Mouse (Mus musculus) layer of hippocampus, postnatal 14 days (tissue): ENCODE results near the gene Trim14. TPM values are rescaled to one million over a fixed set of nuclear protein-coding genes. Genes with fewer than 3 reads are reported as not detected.
"Not testable (repeated sequence)": the region's sequence is repeated elsewhere in the genome, so short reads cannot be mapped to it uniquely, and the experiment has no call there.

Experiments used
- DNase-seq, 2 experiments: peaks; one replicate each; pipeline ENCODE4 v3.0.0; 2021 to 2022; ENCODE audit warnings: low spot score in 2 of 2, mixed read lengths in 1 of 2
- long read RNA-seq, 2 experiments: library from polyadenylated mRNA; stranded (forward); transcript quantifications; one replicate each; pipeline ENCODE4 v2.0.0; 2021
- total RNA-seq, 2 experiments: library from RNA; stranded (reverse); gene quantifications; 2 replicates each; pipeline ENCODE4 v1.2.3; 2021

Trim14 gene
- 1 to 10 TPM in 1 of 2 experiments, under 1 TPM in 1; 0.69 to 1.5 TPM for total RNA-seq
- long read RNA-seq, experiment 1, partial matches to known transcripts = 0 of 1 reads
- long read RNA-seq, experiment 1, other reads (novel, unspliced or antisense) = 1 of 1 reads
- long read RNA-seq, experiment 2 = 0 reads

- no peak for DNase-seq
Measured at GRCm38 (mm10) chr4:46535840-46536361, at the start of gene Trim14. TSS of gene Trim14 (minus strand) at chr4:46536141.

GRCm38 (mm10) chr4:46585041-46585810, 49.3 kb upstream of the Trim14 start:
- DNase-seq = no peak

- DNase-seq = not testable (repeated sequence)
Measured at GRCm38 (mm10) chr4:46584536-46584935, 48.6 kb upstream of the Trim14 start.

- DNase-seq = not testable (repeated sequence)
Measured at GRCm38 (mm10) chr4:46584084-46584483, 48.1 kb upstream of the Trim14 start.

DNA sequence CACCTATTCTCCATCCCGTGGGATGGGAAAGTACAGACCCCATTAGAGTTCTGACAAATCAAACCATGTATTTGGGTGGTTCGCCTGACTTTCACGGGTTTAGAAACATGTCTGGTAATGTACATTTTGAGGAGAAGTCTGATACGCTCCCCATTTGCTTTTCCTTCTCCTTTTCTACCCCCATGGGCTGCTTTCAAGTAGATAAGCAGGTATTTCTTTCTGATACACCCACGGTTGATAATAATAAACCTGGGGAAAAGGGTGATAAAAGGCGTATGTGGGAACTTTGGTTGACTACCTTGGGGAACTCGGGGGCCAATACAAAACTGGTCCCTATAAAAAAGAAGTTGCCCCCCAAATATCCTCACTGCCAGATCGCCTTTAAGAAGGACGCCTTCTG, 46.1 kb upstream of the Trim14 start:
- DNase-seq = not testable (repeated sequence)

DNA sequence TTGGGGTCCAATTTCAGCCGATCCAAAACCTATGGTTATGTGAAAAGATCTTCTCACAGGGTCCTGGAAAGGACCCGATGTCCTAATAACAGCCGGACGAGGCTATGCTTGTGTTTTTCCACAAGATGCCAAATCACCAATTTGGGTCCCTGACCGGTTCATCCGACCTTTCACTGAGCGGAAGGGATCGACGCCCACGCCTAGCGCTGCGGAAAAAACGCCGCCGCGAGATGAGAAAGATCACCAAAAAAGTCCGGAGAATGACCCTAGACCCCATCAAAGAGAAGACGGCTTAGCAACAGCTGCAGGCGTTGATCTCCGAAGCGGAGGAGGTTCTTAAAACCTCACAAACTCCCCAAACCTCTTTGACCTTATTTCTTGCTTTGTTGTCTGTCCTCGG, 45.6 kb upstream of the Trim14 start:
- DNase-seq = not testable (repeated sequence)

GRCm38 (mm10) chr4:46580799-46581243, 44.9 kb upstream of the Trim14 start:
- DNase-seq = not testable (repeated sequence)

- not testable (repeated sequence) for DNase-seq
Measured at GRCm38 (mm10) chr4:46578796-46579346, 42.9 kb upstream of the Trim14 start.

DNA sequence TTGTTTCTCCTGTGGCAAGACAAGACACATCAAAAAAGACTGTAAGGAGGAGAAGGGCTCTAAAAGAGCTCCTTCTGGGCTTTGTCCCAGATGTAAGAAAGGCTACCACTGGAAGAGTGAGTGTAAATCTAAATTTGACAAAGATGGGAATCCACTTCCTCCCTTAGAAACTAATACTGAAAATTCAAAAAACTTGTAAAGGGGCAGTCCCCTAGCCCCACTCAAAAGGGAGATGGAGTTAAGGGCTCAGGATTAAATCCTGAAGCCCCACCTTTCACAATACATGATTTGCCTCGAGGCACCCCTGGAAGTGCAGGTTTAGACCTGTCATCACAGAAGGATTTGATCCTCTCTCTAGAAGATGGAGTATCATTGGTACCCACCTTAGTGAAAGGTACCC, 42.3 kb upstream of the Trim14 start:
- no peak for DNase-seq

DNA sequence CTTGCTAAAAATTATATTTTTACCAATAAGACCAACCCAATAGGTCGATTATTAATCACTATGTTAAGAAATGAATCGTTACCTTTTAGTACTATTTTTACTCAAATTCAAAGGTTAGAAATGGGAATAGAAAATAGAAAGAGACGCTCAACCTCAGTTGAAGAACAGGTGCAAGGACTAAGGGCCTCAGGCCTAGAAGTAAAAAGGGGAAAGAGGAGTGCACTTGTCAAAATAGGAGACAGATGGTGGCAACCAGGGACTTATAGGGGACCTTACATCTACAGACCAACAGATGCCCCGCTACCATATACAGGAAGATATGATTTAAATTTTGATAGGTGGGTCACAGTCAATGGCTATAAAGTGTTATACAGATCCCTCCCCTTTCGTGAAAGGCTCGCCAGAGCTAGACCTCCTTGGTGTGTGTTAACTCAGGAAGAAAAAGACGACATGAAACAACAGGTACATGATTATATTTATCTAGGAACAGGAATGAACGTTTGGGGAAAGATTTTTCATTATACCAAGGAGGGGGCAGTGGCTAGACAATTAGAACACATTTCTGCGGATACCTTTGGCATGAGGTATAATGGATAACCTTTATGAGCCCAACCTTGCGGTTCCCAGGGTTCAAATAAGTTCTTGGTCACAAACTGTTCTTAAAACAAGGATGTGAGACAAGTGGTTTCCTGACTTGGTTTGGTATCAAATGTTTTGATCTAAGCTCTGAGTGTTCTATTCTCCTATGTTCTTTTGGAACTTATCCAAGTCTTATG, 39.8 kb upstream of the Trim14 start:
- DNase-seq = not testable (repeated sequence)

GRCm38 (mm10) chr4:46574841-46575240, 38.9 kb upstream of the Trim14 start:
- DNase-seq = no peak

- DNase-seq = no peak
Measured at GRCm38 (mm10) chr4:46574024-46574753, 38.2 kb upstream of the Trim14 start.

DNA sequence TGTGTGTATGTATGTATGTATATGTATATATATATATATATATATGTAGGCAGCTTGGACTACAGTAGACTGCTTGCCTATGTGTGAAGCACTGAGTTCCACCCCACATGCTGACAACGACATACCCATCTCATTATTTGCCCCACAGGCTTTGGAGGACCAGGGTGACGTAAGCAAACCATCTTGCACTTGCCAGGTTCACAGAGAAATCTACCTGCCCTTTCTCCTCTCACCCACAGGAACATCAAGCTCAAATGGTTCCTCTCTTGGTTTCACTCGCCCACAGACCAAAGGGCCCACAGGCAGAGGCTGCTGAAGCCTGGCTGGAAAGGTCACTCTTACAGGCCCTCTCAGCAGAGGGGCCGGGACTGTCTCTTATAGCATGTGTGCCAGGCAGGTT, 36.7 kb upstream of the Trim14 start:
- no peak for DNase-seq

- no peak for DNase-seq
Measured at GRCm38 (mm10) chr4:46571744-46572143, 35.8 kb upstream of the Trim14 start.

DNA sequence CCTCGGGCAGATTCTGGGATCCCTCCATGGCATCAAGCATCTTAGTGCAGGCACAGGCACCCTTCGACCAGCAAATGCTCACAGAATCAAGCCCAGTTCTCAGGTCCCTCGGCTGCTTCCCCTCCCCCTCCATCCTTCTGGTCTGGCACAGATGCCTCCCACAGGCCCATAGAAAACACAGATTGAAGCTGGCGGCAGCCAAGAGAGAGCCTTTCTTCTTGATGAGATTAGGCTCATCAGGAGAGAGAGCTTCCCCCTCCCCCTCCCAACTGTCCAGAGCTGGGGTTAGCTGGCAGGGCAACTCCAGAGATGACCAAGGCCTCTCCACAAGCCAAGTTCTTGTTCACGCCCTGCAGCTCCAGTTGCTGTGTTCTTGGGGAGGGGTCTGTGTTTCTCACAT, 33.7 kb upstream of the Trim14 start:
- peak; percentile 52 to 78 for DNase-seq

- no peak for DNase-seq
Measured at GRCm38 (mm10) chr4:46568169-46568568, 32.2 kb upstream of the Trim14 start.

- no peak for DNase-seq
Measured at GRCm38 (mm10) chr4:46566931-46567671, 31.2 kb upstream of the Trim14 start.

DNA sequence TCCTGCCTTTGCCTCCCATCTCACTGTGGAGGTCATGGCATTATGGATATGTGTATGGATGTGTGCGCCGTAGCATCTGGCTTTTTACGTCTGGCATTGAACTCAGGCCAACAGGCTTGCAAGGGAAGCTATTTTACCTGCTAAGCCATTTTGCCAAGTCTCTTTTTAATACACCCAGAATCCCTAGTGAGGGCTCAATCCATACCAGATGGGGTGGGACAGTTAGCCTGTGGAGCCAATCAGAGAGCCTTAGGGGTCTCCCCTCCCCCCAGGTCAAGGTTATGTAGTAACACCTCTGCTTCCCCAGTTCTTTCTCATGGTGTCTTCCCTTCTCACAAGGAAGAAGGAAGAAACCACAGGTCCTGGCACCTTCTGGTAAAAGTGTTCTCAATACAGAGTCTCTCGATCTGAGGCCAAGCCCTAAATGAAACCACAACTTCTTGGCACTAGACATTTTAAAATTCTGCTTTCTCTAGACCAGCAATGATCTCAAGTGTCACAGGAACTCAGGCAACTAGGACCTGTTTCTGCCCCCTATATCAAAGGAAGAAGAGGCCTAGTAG, 29.5 kb upstream of the Trim14 start:
- DNase-seq = no peak

DNA sequence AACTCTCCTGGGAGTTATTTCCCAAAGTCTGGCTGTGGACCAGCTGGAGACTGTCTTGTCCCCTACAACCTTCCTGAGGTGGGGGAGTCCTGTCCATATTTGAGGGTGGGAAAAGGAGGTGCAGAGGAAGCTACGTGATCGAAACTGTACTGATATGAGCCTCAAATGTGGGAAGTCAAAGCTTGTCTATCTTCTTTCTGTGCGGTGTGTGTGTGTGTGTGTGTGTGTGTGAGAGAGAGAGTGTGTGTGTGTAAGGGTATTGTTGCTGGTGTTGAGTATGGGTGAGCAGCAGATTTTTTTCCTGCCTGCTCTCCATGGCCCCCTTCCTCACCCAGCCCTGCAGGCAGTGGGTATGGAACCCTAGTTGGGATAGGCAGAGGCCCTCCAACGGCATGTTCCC, 28.3 kb upstream of the Trim14 start:
- DNase-seq = no peak

DNA sequence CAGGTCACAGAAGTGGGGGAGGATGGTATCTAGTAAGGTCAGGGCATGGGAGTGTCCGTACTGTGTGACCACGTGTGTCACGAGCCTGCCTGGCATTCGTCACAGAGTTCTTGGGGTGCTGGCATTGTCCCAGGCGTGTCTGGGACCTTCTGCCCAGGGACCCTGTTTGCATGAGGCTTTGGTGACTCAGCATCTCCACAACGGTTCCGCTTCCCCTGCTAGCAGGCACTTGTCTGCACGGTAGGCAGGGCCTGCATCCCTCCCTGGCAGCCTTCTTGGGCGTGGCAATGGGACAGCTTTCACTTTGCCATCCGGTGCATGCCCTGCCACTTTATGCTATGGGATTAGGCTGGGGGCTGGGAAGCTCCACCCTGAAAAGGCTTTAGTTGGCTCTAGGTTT, 27.9 kb upstream of the Trim14 start:
- DNase-seq = no peak
